Mouse (Mus musculus): ENCODE data around the gene Btbd35f28. TPM values are rescaled to one million over a fixed set of nuclear protein-coding genes. Genes with fewer than 3 reads are reported as not detected.
"Not testable (repeated sequence)": the region's sequence is repeated elsewhere in the genome, so short reads cannot be mapped to it uniquely, and the experiment has no call there.

Gene Btbd35f28
- not detected in 2 replicates for polyA plus RNA-seq (2014; fragmentation: Nextera tagmentation; extraction: Ambion mirVana)

DNA sequence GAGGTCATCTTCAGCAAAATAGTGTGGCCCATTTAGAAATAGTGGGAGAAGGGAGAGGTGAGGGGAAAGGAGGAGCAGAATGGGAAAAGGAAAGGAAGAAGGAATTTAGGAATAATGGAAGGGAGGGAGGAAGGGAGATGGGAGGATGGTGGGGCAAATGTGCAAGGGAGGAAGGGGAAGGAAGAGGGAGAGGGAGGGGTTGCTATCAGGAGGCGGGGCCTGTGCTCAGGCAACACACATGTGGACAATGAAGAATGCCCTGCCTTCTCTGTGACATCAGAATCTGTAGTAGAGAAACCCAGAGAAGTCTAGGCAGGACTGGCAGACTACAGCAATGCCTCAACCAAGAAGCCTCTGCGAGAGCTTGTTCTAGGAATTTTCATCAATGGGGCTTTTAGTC, at the start of gene Btbd35f28:
Gene Btbd35f28 (plus strand): TSS at position 301 of the 400 bp plus-strand sequence.
- H3K4me1 ChIP-seq (ENCODE audit: control insufficient read depth, insufficient read depth, low read length); H3K27ac ChIP-seq (replicated peaks; ENCODE audit: low read depth, low read length); ATAC-seq (replicated peaks; ENCODE audit: insufficient number of reproducible peaks, low FRiP score, low TSS enrichment, low read depth); H3K9me3 ChIP-seq (replicated peaks; ENCODE audit: control insufficient read depth, low read length); H3K27me3 ChIP-seq (ENCODE audit: control insufficient read depth, insufficient read depth, low read length); H3K4me2 ChIP-seq (ENCODE audit: low read depth, low read length); H3K9ac ChIP-seq (replicated peaks; ENCODE audit: low read length); DNase-seq (ENCODE audit: low spot score); H3K4me3 ChIP-seq (ENCODE audit: low read depth, low read length); H3K36me3 ChIP-seq (replicated peaks; ENCODE audit: control insufficient read depth, insufficient read depth, low read depth, low read length): not testable (repeated sequence)
- WGBS, result no CpG with 5 or more reads among the region's 2 CpGs

Other genes with a start within 250 kb of the Btbd35f28 start
- gene Btbd35f16, start 239.6 kb upstream of the Btbd35f28 start, polyA plus RNA-seq (2014; fragmentation: Nextera tagmentation; extraction: Ambion mirVana), result not detected in 2 replicates
- gene Btbd35f3, start 158.9 kb upstream of the Btbd35f28 start, polyA plus RNA-seq (2014; fragmentation: Nextera tagmentation; extraction: Ambion mirVana), result not detected in 2 replicates
- not detected in 2 replicates for gene Btbd35f20, start 94.7 kb downstream of the Btbd35f28 start, polyA plus RNA-seq (2014; fragmentation: Nextera tagmentation; extraction: Ambion mirVana)
- gene Btbd35f17, start 174.1 kb downstream of the Btbd35f28 start, polyA plus RNA-seq (2014; fragmentation: Nextera tagmentation; extraction: Ambion mirVana), result not detected in 2 replicates